Mouse (Mus musculus) CD8-positive naive resting alpha-beta T cell, adult 2 months (primary cell): ENCODE data around the gene Nf1.

ENCODE experiments used
- DNase-seq, 2 experiments: peaks; one replicate each; pipeline ENCODE4 v3.0.0; 2022; ENCODE audit warnings: low read depth in 2 of 2, low spot score in 2 of 2

Gene Nf1

DNA sequence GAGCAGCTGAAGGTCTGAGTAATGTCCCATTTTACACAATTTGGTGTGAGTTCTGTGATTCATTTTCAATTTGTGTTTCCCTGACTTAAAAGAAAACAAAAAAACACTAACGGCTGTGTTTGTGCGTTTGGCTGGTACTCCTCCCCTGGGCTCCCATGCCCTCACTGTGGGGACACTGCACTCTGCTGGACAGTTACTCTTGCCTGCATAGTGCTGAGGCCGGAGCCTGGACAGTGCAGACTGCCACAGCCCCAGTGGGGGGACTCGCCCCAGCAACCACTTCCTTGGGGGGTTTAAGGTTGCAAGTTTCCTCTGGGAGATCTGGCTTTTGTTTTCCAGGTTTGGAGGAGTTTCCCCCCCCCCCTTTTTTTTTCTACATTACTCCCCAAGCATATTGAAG lies 241.2 kb downstream of the Nf1 start:
- DNase-seq: no peak

DNA sequence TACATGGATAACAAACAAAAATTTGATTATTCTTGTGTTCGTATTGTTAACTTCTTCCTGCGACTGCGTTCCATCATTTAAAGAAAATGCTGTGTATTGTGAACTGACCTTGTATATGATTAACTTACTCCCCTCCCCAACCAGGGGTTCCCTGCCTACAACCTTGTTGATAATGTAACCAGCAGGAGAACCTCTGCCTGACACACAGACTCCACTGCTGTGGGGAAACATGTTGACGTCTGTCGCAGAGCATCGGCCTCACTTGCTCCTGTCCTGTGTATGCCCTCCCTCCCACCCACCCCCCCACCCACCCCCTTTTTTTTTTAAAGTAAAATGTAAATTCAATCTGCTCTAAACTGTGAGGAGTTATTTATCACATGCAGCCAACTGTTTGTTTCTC lies 241.8 kb downstream of the Nf1 start:
- DNase-seq: no peak

DNA sequence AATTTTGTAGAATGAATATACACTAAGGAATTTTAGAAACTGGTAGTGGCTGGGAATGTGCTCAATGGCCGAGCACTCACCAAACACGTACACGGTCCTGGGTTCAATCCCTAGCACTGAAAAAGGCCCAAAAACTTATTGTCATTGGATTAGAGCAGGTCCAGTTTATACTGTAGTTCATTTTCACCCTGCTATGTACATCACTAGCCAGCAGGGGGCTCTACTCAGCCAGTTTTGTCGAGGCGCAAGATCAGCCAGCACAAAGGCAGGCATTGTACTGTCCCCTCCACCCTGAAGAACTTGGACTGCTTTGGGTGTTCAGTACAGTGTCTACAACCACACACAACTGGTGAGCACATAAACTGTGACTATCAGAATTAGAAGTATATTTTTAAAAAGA lies 244.7 kb downstream of the Nf1 start:
- peak; percentile 55 to 68 for DNase-seq

DNA sequence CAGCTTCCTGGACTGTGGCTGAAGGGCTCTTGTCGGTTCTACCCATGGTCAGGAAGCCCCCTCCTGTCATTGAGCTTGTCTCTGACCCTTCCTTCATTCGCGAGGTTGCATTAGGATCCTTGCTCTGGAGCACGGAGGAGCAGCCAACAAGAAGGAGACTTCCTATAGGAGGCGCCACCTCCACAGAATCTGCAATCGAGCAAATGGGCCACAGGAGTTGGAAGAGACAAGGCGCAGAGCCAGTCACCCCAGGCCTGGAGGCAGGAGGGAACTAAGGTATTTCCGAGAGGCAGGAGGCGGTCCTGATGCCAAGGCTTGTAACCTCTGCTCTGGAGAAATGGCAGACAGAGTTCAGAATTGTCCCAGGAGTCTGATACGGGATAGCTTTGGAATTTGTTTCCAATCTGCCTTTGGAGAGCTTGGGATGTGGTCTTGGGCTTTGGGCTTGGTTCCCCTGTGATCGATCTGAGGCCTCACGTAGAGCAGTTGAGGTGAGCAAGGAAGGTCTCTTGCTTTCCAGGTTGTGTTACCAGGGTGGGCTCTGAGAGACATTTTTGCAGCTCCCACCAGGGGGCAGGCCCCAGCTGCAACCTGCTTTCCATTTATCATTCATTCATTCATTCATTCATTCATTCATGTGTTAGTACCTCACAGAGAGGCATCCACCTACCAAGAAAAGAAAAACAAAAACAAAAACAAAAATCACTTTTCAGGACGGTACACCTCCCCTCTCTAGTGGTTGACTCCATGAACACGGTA lies 250.0 kb downstream of the Nf1 start:
- peak in 1 of 2 experiments; percentile 29 for DNase-seq

DNA sequence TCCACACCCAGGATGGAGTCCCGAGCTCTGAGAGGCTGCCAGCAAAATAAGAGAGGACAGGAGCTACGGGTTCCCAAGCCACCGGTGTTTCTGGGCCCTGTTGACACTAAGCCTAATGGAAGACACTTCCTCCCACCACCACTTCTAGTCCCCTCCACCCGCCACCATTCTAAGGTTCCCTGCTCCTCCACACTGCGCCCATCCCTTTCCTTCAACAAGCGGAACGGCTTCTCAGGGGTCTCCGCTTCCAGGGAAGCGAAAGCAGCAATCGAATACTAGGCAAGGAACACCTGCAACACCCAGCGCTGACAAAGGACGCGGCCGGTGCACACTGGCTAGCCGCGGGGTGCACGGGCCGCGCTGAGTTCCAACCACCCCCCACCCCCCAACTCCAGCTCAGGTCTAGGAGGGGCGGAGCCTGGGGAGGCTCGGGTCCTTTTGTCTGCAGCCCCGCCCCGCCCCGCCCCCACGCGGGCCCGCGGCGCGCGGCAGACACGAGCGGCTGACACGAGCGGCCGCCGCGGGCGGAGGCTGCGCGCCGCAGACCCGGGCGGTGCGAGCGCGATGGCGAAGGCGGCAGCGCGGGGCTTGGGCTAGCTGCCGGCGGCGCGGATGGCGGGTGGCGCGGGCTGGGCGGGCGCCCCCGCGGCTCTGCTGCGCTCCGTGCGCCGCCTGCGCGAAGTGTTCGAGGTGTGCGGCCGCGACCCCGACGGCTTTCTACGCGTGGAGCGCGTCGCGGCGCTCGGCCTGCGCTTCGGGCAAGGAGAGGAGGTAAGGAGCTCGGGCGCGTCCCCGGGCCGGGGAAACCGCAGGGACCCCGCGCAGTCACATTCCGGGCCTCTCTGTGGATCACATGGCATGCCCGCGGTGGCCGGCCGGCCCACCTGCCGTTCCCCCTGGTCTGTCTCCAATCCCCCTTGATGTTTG lies 251.4 kb downstream of the Nf1 start, which contains the start of gene Rab11fip4:
Gene Rab11fip4, plus strand, starts transcription at position 549 of the 927 bp plus-strand sequence.
- DNase-seq: peak in 1 of 2 experiments; percentile 11

DNA sequence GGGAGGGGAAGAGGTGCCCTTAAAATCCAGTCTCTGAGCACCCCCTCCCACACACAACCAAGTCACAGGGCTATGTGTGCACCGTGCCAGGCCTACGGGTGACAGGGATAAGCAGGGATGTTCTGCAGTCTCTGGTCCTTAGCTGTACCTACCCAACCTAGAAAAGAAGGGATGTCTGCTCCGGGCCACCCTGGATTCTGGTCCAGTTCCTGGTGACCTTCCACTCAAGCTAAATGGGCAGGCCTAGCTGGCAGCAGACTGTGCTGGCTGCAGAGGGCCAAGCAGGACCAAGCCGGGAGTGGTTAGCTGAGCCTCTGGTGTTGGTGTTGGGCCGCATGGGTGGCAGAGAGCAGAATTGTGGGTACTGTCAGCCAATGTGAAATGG lies 252.1 kb downstream of the Nf1 start:
- DNase-seq: no peak

GRCm38 (mm10) chr11:79593495-79593894 lies 254.0 kb downstream of the Nf1 start:
- DNase-seq: no peak

DNA sequence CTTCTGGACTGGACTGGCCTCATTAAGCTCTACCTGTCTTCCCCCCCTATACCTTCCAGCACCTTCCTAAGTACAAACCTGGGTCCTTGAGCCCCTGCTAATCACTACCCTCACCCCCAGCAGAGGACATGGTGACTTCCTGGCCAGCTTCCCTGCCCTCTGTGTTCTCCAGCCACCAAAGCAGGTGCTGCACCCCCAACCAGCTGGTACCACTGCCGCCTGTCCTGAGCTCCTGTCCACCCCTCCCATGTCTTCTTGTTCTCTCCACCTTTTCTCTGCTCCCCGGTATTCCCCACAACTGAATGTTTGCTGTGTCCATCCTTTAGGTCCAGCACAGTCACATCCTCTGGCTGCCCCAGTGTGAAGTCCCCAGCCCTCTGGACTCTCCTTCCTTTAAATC lies 271.0 kb downstream of the Nf1 start:
- no peak for DNase-seq

DNA sequence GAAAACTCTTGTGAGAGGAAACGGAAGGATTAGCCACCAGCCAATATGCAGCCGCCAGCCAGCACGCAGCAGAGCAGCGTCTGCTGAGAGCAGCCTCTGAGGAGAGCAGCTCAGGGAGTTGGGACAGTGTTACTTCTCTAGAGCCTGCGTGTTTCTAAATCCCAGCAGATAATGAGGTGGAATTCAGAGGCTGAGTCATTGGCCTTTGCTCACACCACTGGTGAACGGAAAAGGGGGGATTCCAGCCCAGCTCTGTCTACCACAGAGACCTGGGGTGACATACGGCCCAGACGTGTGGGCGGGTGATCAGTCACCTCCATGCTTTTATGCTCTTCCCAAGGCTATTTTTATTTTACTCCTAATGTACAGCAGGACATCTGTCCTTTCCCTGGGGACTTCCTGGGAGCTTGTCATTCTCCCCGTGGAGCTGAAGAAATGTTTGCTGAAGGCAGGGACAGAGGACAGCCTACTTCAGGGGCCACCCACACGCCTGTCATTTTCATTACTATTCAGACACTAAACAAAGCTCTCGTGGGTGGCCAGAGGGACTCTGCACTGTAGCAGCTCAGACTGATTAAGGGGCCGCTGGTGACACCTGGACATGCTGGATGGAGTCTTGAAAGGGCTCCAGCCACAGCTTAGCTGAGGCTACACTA lies 271.6 kb downstream of the Nf1 start:
- DNase-seq: no peak

GRCm38 (mm10) chr11:79612046-79612600 lies 272.6 kb downstream of the Nf1 start:
- DNase-seq: no peak

DNA sequence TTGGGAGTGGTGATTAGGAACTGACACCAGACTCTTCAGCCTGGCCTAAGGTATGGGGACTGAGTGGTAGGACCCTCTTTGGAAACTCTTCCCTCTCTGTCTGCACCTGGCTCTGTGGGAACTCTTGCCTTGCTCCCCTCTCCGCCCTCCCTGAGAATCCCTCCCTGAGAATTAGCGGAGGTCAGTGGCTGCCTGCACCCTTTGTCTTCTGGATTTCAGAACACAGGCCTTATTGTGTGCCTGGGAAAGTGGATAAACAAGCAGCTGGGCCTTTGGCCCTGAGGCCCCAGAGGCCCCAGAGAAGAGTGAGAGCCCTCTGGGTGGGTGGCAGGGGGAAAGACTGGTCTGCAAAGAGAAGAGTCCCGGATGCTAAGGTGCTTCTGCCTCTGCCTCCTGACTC lies 273.6 kb downstream of the Nf1 start:
- no peak for DNase-seq

DNA sequence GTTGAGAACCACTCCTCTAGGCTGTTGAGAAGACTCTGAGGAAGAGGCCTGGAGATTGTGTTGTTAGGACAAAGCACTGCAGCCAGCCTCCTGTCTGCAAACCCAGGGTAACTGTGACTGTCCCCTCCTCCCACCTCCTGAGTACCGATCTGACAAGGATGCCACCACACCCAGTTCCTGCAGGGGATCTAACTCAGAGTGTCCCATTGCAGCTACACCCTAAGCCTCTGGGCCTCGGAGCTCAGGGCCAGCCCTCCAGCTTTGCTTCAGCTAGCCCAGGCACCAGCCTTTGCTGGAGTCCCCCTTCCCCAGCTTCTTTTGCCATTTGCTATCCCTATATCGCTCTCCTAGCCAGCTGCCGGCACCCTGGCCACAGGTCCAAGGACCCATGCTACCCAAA lies 274.2 kb downstream of the Nf1 start:
- no peak for DNase-seq

GRCm38 (mm10) chr11:79614880-79615279 lies 275.4 kb downstream of the Nf1 start:
- DNase-seq: peak; percentile 34 to 52

DNA sequence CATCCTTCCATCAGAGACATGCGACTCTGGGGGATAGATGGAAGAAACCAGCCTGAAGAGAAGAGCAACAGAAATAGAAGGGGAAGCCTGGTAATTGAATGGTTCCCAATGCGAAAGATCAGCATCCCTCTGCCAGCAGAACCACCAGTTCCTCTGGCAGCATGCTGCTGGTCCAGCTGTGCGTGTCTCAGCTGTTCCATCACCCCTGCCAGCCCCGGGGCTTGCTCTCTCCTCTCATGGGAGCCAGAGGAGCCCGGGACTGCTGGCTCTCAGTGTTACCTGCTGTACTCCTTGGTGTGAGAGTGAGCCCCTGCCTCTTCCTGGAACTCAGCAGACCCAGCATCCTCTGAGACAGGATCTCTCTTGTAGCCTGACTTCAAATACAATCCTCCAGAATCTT lies 276.4 kb downstream of the Nf1 start:
- DNase-seq: no peak

DNA sequence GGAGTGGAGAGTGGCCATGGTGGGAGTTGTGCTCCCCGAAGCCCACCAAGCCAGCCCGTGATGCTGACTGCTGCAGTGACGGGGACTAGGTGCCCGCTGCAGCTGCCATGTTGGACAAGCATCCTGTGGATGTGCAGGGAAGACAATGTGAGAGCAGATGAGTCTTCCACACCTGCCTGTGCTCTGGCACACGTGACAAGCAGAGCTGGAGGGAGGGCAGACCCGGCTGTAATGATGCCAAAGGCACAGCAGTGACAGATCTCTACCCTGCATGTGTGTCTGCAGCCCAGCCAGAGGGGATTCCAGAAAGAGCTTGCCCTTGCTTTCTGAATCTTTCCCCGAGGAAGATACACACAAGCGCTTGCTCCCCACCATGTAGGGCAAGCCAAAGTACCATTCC lies 278.5 kb downstream of the Nf1 start:
- DNase-seq: no peak

GRCm38 (mm10) chr11:79623029-79623428 lies 283.5 kb downstream of the Nf1 start:
- peak in 1 of 2 experiments; percentile 27 for DNase-seq

DNA sequence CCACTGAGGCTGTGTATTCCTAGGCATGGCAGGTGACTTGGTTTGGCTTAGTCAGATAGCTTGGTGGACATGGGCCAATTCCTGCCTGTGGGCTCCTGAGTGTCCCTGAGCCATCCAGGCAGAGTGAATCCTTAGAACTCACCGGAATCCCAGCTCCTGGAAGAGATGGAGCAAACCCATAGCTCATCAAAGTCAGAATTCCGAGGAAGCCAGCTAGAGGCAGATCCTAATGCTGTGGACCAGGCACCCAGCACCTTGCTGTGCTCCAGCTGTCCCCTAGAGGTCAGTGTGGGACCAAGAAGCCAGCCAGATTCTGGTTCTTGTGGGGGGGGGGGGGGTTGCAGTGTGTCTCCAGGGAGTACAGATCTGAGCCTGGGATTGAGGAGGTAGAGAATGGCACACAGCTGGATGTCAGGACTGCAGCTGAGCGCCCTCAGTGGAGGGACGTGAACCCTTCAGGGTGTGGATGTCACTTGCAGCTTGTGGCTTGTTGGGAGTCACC lies 285.4 kb downstream of the Nf1 start:
- DNase-seq: peak; percentile 46 to 65

- DNase-seq: peak in 1 of 2 experiments; percentile 34
Measured at GRCm38 (mm10) chr11:79628716-79629115, 289.2 kb downstream of the Nf1 start.

- no peak for DNase-seq
Measured at GRCm38 (mm10) chr11:79629752-79630374, 290.4 kb downstream of the Nf1 start.

DNA sequence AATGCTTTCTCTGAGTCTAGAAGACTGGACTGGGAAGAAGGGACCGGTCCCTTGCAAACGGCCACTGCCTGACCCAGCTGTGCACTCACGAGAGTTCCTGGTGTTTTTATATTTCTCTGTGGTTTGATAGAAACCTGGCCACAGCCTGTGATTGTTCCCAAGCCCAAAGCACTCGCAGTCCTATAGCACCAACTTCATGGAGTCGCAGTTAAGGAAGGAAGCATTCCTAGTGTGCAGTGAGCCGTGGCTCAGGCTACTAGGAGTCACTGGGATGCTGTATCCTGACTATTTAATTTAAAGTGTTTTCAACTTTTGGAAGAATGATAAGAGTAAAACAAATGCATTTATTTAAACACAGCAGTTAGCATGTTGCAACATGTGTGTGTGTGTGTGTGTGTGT lies 291.0 kb downstream of the Nf1 start:
- DNase-seq: no peak
